Mouse (Mus musculus) lung, adult 2 months (tissue): ENCODE measurements around the gene Sf3a1. TPM values are rescaled to one million over a fixed set of nuclear protein-coding genes. Genes with fewer than 3 reads are reported as not detected.

Experiments
- DNase-seq: peaks from one replicate; pipeline ENCODE4 v3.0.0; 2022
- H3K4me1 ChIP-seq: fragments of 200-500 bp; 2 replicates; pipeline ENCODE4 v1.6.1; 2011; ENCODE audit warnings: low read length; ENCODE audit not compliant: control insufficient read depth, insufficient read depth
- H3K4me3 ChIP-seq: fragments of 200-500 bp; replicated peaks from 2 replicates; pipeline ENCODE3; 2011; ENCODE audit warnings: low read depth, mild to moderate bottlenecking, control low read depth, low read length; ENCODE audit errors: extremely low read depth
- CTCF ChIP-seq: fragments of 200-500 bp; IDR thresholded peaks from 2 replicates; pipeline ENCODE4 v1.5.1; 2011; ENCODE audit warnings: mild to moderate bottlenecking, low read length, control low read depth; ENCODE audit not compliant: insufficient read depth
- POLR2A ChIP-seq: fragments of 200-500 bp; IDR thresholded peaks from 2 replicates; pipeline ENCODE4 v1.6.1; 2011; ENCODE audit warnings: low read depth, mild to moderate bottlenecking, control low read depth, low read length, borderline replicate concordance; ENCODE audit errors: extremely low read depth
- WGBS: fragments of 180-500 bp; shearing (Covaris S2); methylation state at CpG from one replicate; pipeline ENCODE4 v1.1.7; 2018; 5-methylcytosine and 5-hydroxymethylcytosine counted together
- polyA plus RNA-seq: library from polyadenylated mRNA; depleted of rRNA; stranded (reverse); fragments of >200 nt; gene quantifications from 2 replicates; pipeline ENCODE4 v1.2.3, GENCODE M21; 2012; rRNA removed

Sf3a1 gene
- polyA plus RNA-seq, 1 experiment = 27.0 TPM

DNA sequence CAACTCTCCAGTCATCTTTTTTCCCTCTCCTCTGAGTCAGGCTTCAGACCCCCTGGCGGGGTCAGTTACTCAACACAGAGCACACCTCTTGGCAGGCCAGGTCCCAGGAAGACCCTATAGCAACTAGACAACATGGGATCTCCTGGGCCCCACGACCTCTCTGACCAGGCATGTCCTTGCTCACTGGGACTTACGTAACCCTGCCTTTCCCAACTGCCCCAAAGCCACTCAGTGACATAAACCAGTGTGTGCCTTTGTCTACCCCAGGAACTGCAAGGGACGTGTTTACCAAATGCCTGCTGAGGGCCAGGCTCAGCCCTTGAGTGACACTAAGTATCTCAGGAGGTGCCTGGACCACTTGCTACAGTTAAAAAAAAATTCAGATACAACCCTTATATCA, 69.7 kb downstream of the Sf3a1 start:
- TF ChIP-seq CTCF (no peak), POLR2A (no peak)
- WGBS = 69% methylated on average over 4 of the region's 4 CpGs
- Histone ChIP-seq H3K4me1 (no peaks in the 10 kb centered on the region), H3K4me3 (no peak overlapping the region)
- DNase-seq = no peak

DNA sequence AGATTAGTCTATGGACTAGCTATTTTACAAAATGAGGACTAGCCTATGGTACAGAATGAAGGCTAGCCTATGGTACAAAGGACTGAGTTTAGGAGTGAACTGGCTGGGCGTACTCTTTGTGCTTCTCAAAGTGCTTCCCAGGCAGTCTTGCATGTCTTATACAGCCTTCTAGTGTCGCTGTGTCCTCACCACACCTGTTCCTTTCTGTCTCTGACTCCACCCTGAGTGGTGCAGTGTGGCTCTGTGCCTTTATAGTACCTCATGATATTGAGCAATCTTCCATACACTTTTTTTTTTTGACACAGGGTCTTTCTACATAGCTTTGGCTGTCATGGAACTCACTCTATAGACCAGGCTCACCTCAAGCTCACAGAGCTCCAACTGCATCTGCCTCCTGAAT, 71.3 kb downstream of the Sf3a1 start:
- TF ChIP-seq POLR2A (no peak), CTCF (no peak)
- Histone ChIP-seq H3K4me1 (no peaks in the 10 kb centered on the region), H3K4me3 (no peak overlapping the region)
- no peak for DNase-seq
- 88% methylated on average over 2 of the region's 2 CpGs for WGBS

Other genes with a start within 250 kb of the Sf3a1 start
- 30.4 and 37.8 TPM in 2 replicates for gene Slc35e4, start 245.7 kb upstream of the Sf3a1 start, polyA plus RNA-seq
- gene Tcn2, start 228.2 kb upstream of the Sf3a1 start, polyA plus RNA-seq = 207 and 208 TPM in 2 replicates
- 25.9 and 33.9 TPM in 2 replicates for gene Pes1, start 196.4 kb upstream of the Sf3a1 start, polyA plus RNA-seq
- not detected in 2 replicates for gene 4930556J24Rik, start 183.6 kb upstream of the Sf3a1 start, polyA plus RNA-seq
- gene Gal3st1, start 176.7 kb upstream of the Sf3a1 start, polyA plus RNA-seq = 32.1 and 33.3 TPM in 2 replicates
- gene Sec14l4, start 128.9 kb upstream of the Sf3a1 start, polyA plus RNA-seq = 41.0 and 56.3 TPM in 2 replicates
- gene Sec14l3, start 95.5 kb upstream of the Sf3a1 start, polyA plus RNA-seq = 565 and 735 TPM in 2 replicates
- gene Mtfp1, start 64.9 kb upstream of the Sf3a1 start, polyA plus RNA-seq = 8.9 TPM in 2 replicates
- gene Sec14l2, start 36.9 kb upstream of the Sf3a1 start, polyA plus RNA-seq = 8.2 and 10.7 TPM in 2 replicates
- 60.6 and 69.2 TPM in 2 replicates for gene Rnf215, start 25.1 kb upstream of the Sf3a1 start, polyA plus RNA-seq
- 17.6 and 19.8 TPM in 2 replicates for gene Ccdc157, start 57 bp upstream of the Sf3a1 start, polyA plus RNA-seq
- gene Tbc1d10a, start 26.4 kb downstream of the Sf3a1 start, polyA plus RNA-seq = 72.8 and 78.3 TPM in 2 replicates
- gene Castor1, start 57.9 kb downstream of the Sf3a1 start, polyA plus RNA-seq = 23.3 and 26.2 TPM in 2 replicates
- 1.0 and 1.3 TPM in 2 replicates for gene Osm, start 76.1 kb downstream of the Sf3a1 start, polyA plus RNA-seq
- gene Lif, start 97.2 kb downstream of the Sf3a1 start, polyA plus RNA-seq = 3.5 and 4.9 TPM in 2 replicates